Mouse (Mus musculus) bone marrow macrophage, adult 2 months (primary cell): ENCODE data around the gene Mllt3. TPM values are rescaled to one million over a fixed set of nuclear protein-coding genes. Genes with fewer than 3 reads are reported as not detected.

Experiments
- H3K27ac ChIP-seq: 2 replicates; pipeline ENCODE4 v1.5.1; 2012; ENCODE audit warnings: low read depth, low read length; ENCODE audit not compliant: insufficient read depth
- H3K4me1 ChIP-seq: 2 replicates; pipeline ENCODE4 v1.6.1; 2012; ENCODE audit warnings: low read length; ENCODE audit not compliant: control insufficient read depth, insufficient read depth
- H3K4me3 ChIP-seq: 2 replicates; pipeline ENCODE4 v1.5.1; 2012; ENCODE audit warnings: mild to moderate bottlenecking, low read length, moderate library complexity; ENCODE audit not compliant: insufficient read depth
- CTCF ChIP-seq: IDR thresholded peaks from 2 replicates; pipeline ENCODE4 v1.5.1; 2012; ENCODE audit warnings: low read depth, mild to moderate bottlenecking, low read length, moderate library complexity
- POLR2A ChIP-seq: IDR thresholded peaks from 2 replicates; pipeline ENCODE4 v1.6.1; 2012; ENCODE audit warnings: mild to moderate bottlenecking, low read depth, low read length, borderline replicate concordance
- polyA plus RNA-seq: library from polyadenylated mRNA; stranded (reverse); fragments of >200 nt; gene quantifications from 2 replicates; pipeline ENCODE4 v1.2.4, GENCODE M21; 2012; ENCODE audit not compliant: missing spikeins, insufficient read depth, insufficient read length

The Mllt3 gene
- polyA plus RNA-seq, 1 experiment = 10.4 TPM

- no peak overlapping the region for H3K4me3 ChIP-seq
- no peaks in the 10 kb centered on the region for H3K4me1 ChIP-seq
- TF ChIP-seq POLR2A (no peak), CTCF (no peak)
- no peak overlapping the region for H3K27ac ChIP-seq
Observed at GRCm38 (mm10) chr4:87739104-87739503, 294.1 kb downstream of the Mllt3 start.

- H3K4me3 ChIP-seq = no peak overlapping the region
- no peaks in the 10 kb centered on the region for H3K4me1 ChIP-seq
- TF ChIP-seq CTCF (no peak), POLR2A (no peak)
- H3K27ac ChIP-seq = no peak overlapping the region
Observed at GRCm38 (mm10) chr4:87737201-87737806, 295.9 kb downstream of the Mllt3 start.

DNA sequence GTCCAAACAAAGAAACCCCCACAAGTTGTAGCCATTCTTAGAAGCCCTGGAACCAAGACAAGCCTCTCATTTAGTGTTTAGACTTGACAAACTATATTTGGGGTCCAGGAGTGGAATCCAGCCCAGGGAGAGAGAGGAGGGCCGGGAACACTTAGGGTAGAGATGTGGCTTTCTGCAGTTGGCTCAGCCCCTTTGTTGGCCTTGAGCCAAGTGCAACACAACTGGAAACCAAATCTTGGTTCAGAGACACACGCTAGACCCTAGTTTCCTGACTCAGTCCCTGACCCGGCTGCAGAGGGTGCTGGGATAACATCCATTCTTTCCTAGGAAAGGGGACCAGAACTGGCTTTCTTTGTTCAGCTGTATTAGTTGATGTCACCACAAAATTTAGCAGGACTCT is 296.4 kb downstream of the Mllt3 start:
- H3K4me1 ChIP-seq = no peaks in the 10 kb centered on the region
- no peak overlapping the region for H3K27ac ChIP-seq
- no peak overlapping the region for H3K4me3 ChIP-seq
- TF ChIP-seq CTCF (no peak), POLR2A (no peak)

DNA sequence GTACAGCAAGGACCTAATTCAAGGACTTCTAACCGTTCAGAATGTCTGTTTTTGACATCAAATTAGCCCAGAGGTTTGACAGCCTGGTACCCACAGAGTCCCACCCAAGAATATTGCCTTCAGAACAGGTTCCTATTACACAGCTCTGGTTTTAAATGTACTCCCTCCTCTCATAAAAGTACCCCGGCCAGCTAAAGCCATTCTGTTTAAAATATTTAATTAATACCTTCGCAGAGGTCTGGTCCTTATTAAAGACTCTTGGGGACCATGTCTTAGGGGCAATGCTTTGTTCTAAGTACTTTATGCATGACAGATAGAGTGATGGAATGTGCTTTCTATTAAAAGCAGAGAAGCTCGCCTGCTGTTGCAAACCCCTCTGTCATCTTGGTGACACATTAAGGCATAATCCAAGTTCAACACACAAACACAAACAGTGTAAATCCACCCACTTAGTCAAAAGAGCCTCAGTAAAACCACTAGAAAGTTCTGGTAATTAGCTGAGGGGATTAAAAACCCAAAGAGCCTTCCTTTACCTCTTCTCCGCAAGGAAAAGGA is 302.0 kb downstream of the Mllt3 start:
- Histone ChIP-seq H3K4me1 (no peaks in the 10 kb centered on the region), H3K27ac (no peak overlapping the region), H3K4me3 (no peak overlapping the region)
- no peak for TF ChIP-seq POLR2A
- TF ChIP-seq CTCF = no peak

- TF ChIP-seq CTCF (no peak), POLR2A (no peak)
- H3K4me3 ChIP-seq = no peak overlapping the region
- no peaks in the 10 kb centered on the region for H3K4me1 ChIP-seq
- no peak overlapping the region for H3K27ac ChIP-seq
Observed at GRCm38 (mm10) chr4:87728581-87728980, 304.6 kb downstream of the Mllt3 start.

GRCm38 (mm10) chr4:87723448-87723847 is 309.7 kb downstream of the Mllt3 start:
- Histone ChIP-seq H3K4me1 (no peaks in the 10 kb centered on the region), H3K4me3 (no peak overlapping the region), H3K27ac (no peak overlapping the region)
- TF ChIP-seq POLR2A (no peak), CTCF (no peak)

Other genes with a start within 250 kb of the Mllt3 start
- gene Focad, start 61.3 kb upstream of the Mllt3 start, polyA plus RNA-seq = 2.4 and 3.7 TPM in 2 replicates